Mouse (Mus musculus) ovary, postnatal 36 days (tissue): ENCODE data around the gene Fastkd5.

Experiments
- DNase-seq: peaks from one replicate; pipeline ENCODE4 v3.0.0; 2022; ENCODE audit warnings: low spot score, mixed read lengths

Fastkd5 gene

GRCm38 (mm10) chr2:130577021-130577420, 52.8 kb downstream of the Fastkd5 start:
- no peak for DNase-seq

GRCm38 (mm10) chr2:130576564-130576963, 53.3 kb downstream of the Fastkd5 start:
- peak; percentile 28 for DNase-seq

- DNase-seq: no peak
These were observed 54.0 kb downstream of the Fastkd5 start, which contains the start of gene Oxt for GRCm38 (mm10) chr2:130575873-130576272. TSS of gene Oxt (plus strand) at chr2:130576173.

- no peak for DNase-seq
These were observed 54.9 kb downstream of the Fastkd5 start for GRCm38 (mm10) chr2:130574960-130575359.

- DNase-seq: no peak
These were observed 59.9 kb downstream of the Fastkd5 start for GRCm38 (mm10) chr2:130569926-130570325.

- DNase-seq: no peak
These were observed 60.9 kb downstream of the Fastkd5 start for GRCm38 (mm10) chr2:130568921-130569320.

GRCm38 (mm10) chr2:130564983-130565382, 64.8 kb downstream of the Fastkd5 start:
- DNase-seq: no peak

GRCm38 (mm10) chr2:130564063-130564462, 65.8 kb downstream of the Fastkd5 start:
- DNase-seq: no peak
